Mouse (Mus musculus) naive thymus-derived CD4-positive, alpha-beta T cell, adult 5 months (primary cell): ENCODE measurements around the gene Retreg1. TPM values are rescaled to one million over a fixed set of nuclear protein-coding genes. Genes with fewer than 3 reads are reported as not detected.

Experiments used
- polyA plus RNA-seq: library from polyadenylated mRNA; unstranded; fragments of 100-300 nt; shearing (Covaris generic); gene quantifications from one replicate; pipeline ENCODE4 v1.2.1, GENCODE M21; 2017

Retreg1 gene
- polyA plus RNA-seq: 95.1 TPM

DNA sequence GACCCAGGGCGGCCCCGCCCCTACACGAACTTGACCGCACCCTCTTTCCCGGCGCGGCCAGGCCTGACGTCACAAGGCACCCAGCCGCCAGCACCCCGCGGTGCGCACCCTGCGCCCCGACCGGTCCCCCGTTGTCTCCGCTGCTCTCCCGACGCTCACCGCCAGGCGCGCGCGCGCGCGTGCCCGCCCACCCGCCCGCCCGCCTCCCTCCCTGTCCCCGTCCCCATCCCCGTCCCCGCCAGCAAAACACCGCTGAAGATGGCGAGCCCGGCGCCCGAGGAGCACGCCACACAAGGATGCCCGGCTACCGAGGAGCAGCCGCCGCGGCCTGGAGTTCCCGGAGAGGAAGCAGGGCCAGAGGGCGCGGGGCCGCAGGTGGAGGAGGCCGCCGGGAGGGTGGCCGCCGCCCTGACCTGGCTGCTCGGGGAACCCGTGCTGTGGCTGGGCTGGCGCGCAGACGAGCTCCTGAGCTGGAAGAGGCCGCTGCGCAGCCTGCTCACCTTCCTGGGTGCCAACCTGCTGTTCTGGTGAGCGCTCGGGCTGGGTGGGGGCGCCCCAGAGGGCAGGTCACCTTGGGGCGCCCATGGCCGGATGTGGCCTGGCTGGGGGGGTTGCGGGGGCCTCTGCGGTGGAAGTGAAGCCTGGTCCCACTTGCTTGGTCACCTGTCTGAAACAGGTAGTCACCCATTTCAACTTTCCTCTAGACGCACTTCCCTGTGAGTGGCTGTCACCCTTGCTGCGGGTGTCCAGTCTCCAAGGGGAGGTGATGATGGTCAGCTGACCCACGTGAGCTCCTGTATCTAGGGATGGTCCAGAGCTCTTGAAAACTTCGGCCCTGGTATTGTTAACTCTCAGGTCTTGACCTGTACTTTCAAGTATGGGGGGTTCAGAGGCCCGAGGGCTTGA, at the start of gene Retreg1:
Retreg1 (plus strand) TSS at position 95 of the 906 bp plus-strand sequence.

GRCm38 (mm10) chr15:25984067-25984733, 141.2 kb downstream of the Retreg1 start, which contains the start of gene Zfp622:
Zfp622 (plus strand) TSS chr15:25984366.

Other genes with a start within 250 kb of the Retreg1 start
- 22.7 TPM for gene Myo10, start 220.7 kb upstream of the Retreg1 start, polyA plus RNA-seq
- gene Zfp622, start 141.2 kb downstream of the Retreg1 start, polyA plus RNA-seq: 133 TPM